Mouse (Mus musculus): ENCODE results near the gene Poc1b. TPM values are rescaled to one million over a fixed set of nuclear protein-coding genes. Genes with fewer than 3 reads are reported as not detected.
A peak's percentile ranks its signal among the peaks of the same experiment; 100 is the strongest.

The Poc1b gene
- polyA plus RNA-seq, 1 experiment from 2014 or later, result 14.9 TPM

DNA sequence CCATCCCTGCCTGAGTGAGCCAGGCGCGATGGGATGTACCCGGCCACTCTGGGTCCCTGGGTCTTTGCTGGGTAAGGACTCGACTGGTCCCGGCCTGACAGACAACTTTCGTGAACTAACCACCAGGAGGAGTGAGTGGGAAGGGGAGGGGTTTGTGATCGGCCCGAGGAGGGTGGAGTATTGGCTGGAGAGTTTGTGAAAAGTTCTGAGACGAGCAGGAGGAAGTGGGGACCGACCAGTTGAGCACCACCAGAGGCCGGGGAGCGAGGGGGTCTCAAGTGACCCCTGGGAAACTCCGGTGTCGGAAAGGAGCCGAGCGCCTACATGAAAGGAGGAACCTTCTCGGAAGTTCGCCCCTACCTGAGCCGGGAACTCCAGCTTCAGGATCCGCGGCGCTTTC is 1.1 kb downstream of the Poc1b start, which contains the start of gene Galnt4:
Galnt4 (plus strand) TSS at position 196 of the 400 bp plus-strand sequence.
- H3K4me2 ChIP-seq (ENCODE audit: low read length), result peak within 1 kb of the TSS; percentile 93
- H3K4me3 ChIP-seq (replicated peaks; ENCODE audit: low read depth, low read length), result peak within 1 kb of the TSS; percentile 92
- WGBS, result under 1% methylated on average over 22 of the region's 22 CpGs
- peak within 1 kb of the TSS; percentile 91 for H3K27ac ChIP-seq (replicated peaks; ENCODE audit: low read depth, low read length)
- peak within 1 kb of the TSS; percentile 90 for H3K9ac ChIP-seq (replicated peaks; ENCODE audit: low read length)
- H3K36me3 ChIP-seq (ENCODE audit: control insufficient read depth, insufficient read depth, low read length), result peaks cover 16% of the 10 kb centered on the region
- no peaks in the 10 kb centered on the region for H3K9me3 ChIP-seq (ENCODE audit: control insufficient read depth, low read length)
- peaks cover 10% of the 10 kb centered on the region for H3K4me1 ChIP-seq (ENCODE audit: control insufficient read depth, insufficient read depth, low read length)
- DNase-seq, result peak; percentile 78
- no peaks in the 10 kb centered on the region for H3K27me3 ChIP-seq (ENCODE audit: control insufficient read depth, insufficient read depth, low read length)
- peak; percentile 74 for ATAC-seq (ENCODE audit: low FRiP score, low TSS enrichment)

DNA sequence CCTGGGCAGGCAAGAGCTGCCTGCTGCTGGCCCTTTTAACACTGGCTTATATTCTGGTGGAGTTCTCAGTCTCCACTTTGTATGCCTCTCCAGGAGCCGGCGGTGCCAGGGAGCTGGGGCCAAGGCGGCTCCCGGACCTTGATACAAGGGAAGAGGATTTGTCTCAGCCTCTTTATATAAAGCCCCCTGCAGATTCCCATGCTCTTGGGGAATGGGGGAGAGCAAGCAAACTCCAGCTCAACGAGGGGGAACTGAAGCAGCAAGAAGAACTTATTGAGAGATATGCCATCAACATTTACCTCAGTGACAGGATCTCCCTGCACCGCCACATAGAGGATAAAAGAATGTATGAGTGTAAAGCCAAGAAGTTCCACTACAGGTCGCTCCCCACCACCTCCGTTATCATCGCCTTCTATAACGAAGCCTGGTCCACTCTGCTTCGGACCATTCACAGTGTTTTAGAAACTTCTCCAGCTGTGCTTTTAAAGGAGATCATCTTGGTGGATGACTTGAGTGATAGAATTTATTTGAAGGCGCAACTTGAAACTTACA is 1.7 kb downstream of the Poc1b start:
- WGBS, result 38% methylated on average over 12 of the region's 12 CpGs
- no peaks in the 10 kb centered on the region for H3K27me3 ChIP-seq (ENCODE audit: control insufficient read depth, insufficient read depth, low read length)
- peak overlapping the region; percentile 93 for H3K4me2 ChIP-seq (ENCODE audit: low read length)
- H3K9ac ChIP-seq (replicated peaks; ENCODE audit: low read length), result peak overlapping the region; percentile 90; the same call in 1 of the 2 replicates
- ATAC-seq (ENCODE audit: low FRiP score, low TSS enrichment) (no peak), DNase-seq (no peak)
- peak overlapping the region; percentile 92 for H3K4me3 ChIP-seq (replicated peaks; ENCODE audit: low read depth, low read length)
- no peak overlapping the region for H3K27ac ChIP-seq (replicated peaks; ENCODE audit: low read depth, low read length)
- H3K36me3 ChIP-seq (ENCODE audit: control insufficient read depth, insufficient read depth, low read length), result peaks cover 16% of the 10 kb centered on the region
- no peaks in the 10 kb centered on the region for H3K9me3 ChIP-seq (ENCODE audit: control insufficient read depth, low read length)
- peaks cover 10% of the 10 kb centered on the region for H3K4me1 ChIP-seq (ENCODE audit: control insufficient read depth, insufficient read depth, low read length)

DNA sequence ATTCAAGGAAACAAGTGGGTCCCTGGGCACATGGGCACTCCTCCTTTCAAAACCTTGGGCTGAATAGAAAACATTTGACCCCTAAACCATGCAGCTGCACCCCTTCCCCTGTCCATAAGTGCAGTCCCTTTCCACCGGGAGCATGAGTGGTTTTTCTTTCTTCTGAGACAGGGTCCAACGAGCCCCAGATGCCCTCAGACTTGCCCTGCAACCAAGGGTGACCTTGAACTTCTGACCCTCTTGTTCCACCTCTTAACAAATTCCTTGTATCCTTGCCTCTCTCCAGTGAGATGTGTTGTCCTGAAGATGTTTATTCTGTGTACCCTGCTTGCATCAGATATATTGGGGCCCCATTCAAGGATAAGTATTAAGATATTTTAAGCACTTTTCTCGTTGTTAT is 6.7 kb downstream of the Poc1b start:
- ATAC-seq (ENCODE audit: low FRiP score, low TSS enrichment), result no peak
- WGBS, result 44% methylated on average over 3 of the region's 3 CpGs
- Histone ChIP-seq H3K9me3 (ENCODE audit: control insufficient read depth, low read length) (no peaks in the 10 kb centered on the region), H3K27ac (replicated peaks; ENCODE audit: low read depth, low read length) (no peak overlapping the region), H3K4me3 (replicated peaks; ENCODE audit: low read depth, low read length) (no peak overlapping the region), H3K27me3 (ENCODE audit: control insufficient read depth, insufficient read depth, low read length) (no peaks in the 10 kb centered on the region), H3K4me2 (ENCODE audit: low read length) (no peak overlapping the region), H3K4me1 (ENCODE audit: control insufficient read depth, insufficient read depth, low read length) (peaks cover 6% of the 10 kb centered on the region), H3K9ac (replicated peaks; ENCODE audit: low read length) (no peak overlapping the region), H3K36me3 (ENCODE audit: control insufficient read depth, insufficient read depth, low read length) (peaks cover 16% of the 10 kb centered on the region)
- no peak for DNase-seq

DNA sequence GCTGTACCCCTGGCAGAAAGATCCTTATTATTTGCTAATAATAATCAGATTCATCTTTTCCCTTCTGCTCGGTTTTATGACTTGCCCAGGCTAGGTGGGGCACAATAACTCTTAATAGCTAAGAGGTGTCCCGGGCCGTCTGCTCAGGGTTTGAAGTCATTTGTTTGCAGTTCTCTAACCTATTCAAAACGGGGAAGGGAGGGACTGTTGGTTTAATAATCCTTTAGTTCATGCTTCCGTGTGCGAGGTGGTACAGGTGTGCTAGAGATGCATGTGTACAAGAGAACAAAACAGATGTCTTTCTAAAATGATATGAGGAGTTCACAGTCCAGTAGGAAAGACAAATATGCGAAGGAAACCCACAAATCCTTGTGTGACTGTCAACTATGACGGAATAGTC is 7.5 kb downstream of the Poc1b start:
- no peak overlapping the region for H3K4me2 ChIP-seq (ENCODE audit: low read length)
- H3K4me3 ChIP-seq (replicated peaks; ENCODE audit: low read depth, low read length), result no peak overlapping the region
- H3K27ac ChIP-seq (replicated peaks; ENCODE audit: low read depth, low read length), result no peak overlapping the region
- 83% methylated on average over 8 of the region's 8 CpGs for WGBS
- DNase-seq (no peak), ATAC-seq (ENCODE audit: low FRiP score, low TSS enrichment) (no peak)
- H3K9ac ChIP-seq (replicated peaks; ENCODE audit: low read length), result no peak overlapping the region
- H3K9me3 ChIP-seq (ENCODE audit: control insufficient read depth, low read length), result no peaks in the 10 kb centered on the region
- peaks cover 3% of the 10 kb centered on the region; the same call in 1 of the 2 replicates for H3K4me1 ChIP-seq (ENCODE audit: control insufficient read depth, insufficient read depth, low read length)
- H3K36me3 ChIP-seq (ENCODE audit: control insufficient read depth, insufficient read depth, low read length), result peaks cover 15% of the 10 kb centered on the region
- no peaks in the 10 kb centered on the region for H3K27me3 ChIP-seq (ENCODE audit: control insufficient read depth, insufficient read depth, low read length)

DNA sequence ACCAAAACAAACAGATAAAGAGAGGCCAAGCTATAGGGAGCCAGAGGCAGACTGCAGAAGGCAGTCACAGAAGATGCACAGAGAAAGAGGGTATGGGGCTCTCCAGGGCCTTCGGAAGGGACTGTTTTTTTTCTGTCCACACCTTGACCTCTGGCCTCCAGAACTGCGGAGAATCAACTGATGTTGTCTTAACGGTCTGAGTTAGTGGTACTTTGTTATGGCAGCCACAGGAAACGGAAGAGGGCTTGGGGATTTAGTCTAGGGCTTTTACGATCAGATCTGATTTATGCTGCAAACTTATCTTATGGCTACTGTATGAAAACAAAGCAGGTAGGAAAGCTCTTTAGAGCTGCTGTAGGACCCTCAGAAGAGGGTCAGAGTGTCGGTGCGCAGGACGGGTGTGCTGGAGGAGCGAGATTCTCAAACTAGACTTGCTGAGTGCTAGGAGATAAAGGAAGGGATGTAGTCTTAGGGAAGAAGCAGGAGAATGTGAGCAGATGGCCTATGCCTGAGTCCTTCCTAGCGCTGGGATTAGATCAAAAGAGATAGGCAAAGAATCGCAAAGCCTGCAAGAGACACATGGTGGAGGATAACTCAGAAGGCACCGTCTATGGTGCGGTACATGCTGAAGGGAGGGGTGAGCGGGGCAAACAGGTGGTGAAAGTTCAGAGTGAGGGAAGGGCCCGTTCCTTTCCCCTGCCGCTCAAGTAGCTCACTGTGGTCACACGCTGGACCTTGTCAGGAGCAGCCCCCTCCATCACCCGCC is 8.8 kb downstream of the Poc1b start:
- WGBS, result 61% methylated on average over 18 of the region's 18 CpGs
- Histone ChIP-seq H3K9ac (replicated peaks; ENCODE audit: low read length) (no peak overlapping the region), H3K27ac (replicated peaks; ENCODE audit: low read depth, low read length) (no peak overlapping the region)

DNA sequence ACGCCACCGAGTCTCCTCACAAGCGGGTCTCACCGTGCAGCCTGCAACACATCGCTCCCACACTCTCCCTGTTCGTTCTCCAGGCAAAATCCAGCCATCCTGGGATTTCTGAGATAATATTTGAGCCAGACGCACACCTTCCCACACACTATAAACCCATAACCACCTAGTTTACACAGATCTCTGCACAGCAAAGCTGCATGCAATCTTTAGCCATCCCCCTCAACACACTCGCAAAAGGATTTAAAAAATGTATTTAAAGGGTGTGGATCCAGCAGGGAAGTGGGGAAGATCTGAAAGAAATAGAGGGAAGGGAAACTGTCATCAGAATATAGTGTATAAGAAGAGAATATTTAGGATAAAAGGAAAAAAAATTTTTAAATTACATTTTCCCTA is 9.4 kb downstream of the Poc1b start:
- Histone ChIP-seq H3K9ac (replicated peaks; ENCODE audit: low read length) (no peak overlapping the region), H3K4me1 (ENCODE audit: control insufficient read depth, insufficient read depth, low read length) (peaks cover 1% of the 10 kb centered on the region; the same call in 1 of the 2 replicates), H3K27ac (replicated peaks; ENCODE audit: low read depth, low read length) (no peak overlapping the region), H3K9me3 (ENCODE audit: control insufficient read depth, low read length) (no peaks in the 10 kb centered on the region), H3K36me3 (ENCODE audit: control insufficient read depth, insufficient read depth, low read length) (no peaks in the 10 kb centered on the region), H3K4me2 (ENCODE audit: low read length) (no peak overlapping the region), H3K27me3 (ENCODE audit: control insufficient read depth, insufficient read depth, low read length) (no peaks in the 10 kb centered on the region), H3K4me3 (replicated peaks; ENCODE audit: low read depth, low read length) (no peak overlapping the region)
- WGBS, result 70% methylated on average over 8 of the region's 8 CpGs
- no peak for ATAC-seq (ENCODE audit: low FRiP score, low TSS enrichment)
- no peak for DNase-seq

More for the DNA sequence above, 8.8 kb downstream of the Poc1b start:
- H3K4me3 ChIP-seq (replicated peaks; ENCODE audit: low read depth, low read length), result no peak overlapping the region
- no peaks in the 10 kb centered on the region for H3K27me3 ChIP-seq (ENCODE audit: control insufficient read depth, insufficient read depth, low read length)
- H3K36me3 ChIP-seq (ENCODE audit: control insufficient read depth, insufficient read depth, low read length), result peaks cover 3% of the 10 kb centered on the region; the same call in 1 of the 2 replicates
- ATAC-seq (ENCODE audit: low FRiP score, low TSS enrichment), result no peak
- no peak overlapping the region for H3K4me2 ChIP-seq (ENCODE audit: low read length)
- peaks cover 3% of the 10 kb centered on the region; the same call in 1 of the 2 replicates for H3K4me1 ChIP-seq (ENCODE audit: control insufficient read depth, insufficient read depth, low read length)
- no peaks in the 10 kb centered on the region for H3K9me3 ChIP-seq (ENCODE audit: control insufficient read depth, low read length)
- DNase-seq, result no peak

DNA sequence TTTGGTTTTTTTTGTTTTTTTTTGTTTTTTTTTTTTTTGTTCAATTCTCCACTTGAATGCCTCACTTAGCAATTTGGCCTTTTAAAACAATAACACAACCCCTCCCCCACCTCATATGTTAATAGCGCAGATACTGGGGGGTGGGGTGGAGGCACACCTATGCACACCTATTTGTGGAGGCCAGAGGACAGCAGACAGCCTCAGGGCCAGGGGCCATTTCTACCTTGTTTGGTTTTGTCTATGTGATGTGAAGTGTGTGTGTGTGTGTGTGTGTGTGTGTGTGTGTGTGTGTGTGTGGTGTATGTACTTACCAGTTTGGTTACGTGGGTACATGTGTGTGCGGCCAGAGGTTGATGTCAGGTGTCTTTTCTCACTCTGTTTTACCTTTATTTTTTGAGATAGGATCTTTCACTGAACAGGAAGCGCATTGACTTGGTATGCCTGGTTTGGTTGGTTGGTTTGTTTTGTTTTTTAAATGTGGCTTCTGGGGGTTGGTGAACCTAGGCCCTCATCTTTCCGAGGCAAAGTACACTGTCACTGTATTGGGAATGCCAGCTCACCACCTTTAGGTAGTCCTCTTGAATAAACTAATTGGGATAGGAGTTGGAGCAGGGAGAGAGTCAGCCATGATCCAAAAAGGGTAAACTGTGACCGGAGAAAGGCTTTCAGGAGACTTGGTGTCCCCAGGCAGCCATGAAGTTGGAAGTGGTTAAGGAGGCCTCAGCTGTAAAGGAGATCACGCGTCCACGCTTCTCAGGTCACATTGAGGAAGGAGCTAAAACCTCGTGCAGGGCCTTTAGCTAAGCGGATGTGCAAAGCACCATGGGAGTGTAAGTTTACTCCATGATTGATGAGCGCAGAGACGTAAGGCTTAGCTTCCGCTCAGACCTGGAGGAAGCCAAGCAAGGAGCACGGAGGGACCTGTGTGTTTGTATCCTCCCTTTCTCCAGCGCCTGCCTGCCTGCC is 10.1 kb downstream of the Poc1b start:
- Histone ChIP-seq H3K9ac (replicated peaks; ENCODE audit: low read length) (no peak overlapping the region), H3K9me3 (ENCODE audit: control insufficient read depth, low read length) (no peaks in the 10 kb centered on the region), H3K27me3 (ENCODE audit: control insufficient read depth, insufficient read depth, low read length) (no peaks in the 10 kb centered on the region), H3K27ac (replicated peaks; ENCODE audit: low read depth, low read length) (no peak overlapping the region), H3K36me3 (ENCODE audit: control insufficient read depth, insufficient read depth, low read length) (no peaks in the 10 kb centered on the region), H3K4me2 (ENCODE audit: low read length) (no peak overlapping the region), H3K4me1 (ENCODE audit: control insufficient read depth, insufficient read depth, low read length) (no peaks in the 10 kb centered on the region), H3K4me3 (replicated peaks; ENCODE audit: low read depth, low read length) (no peak overlapping the region)
- DNase-seq (no peak), ATAC-seq (ENCODE audit: low FRiP score, low TSS enrichment) (no peak)
- 92% methylated on average over 16 of the region's 16 CpGs for WGBS

DNA sequence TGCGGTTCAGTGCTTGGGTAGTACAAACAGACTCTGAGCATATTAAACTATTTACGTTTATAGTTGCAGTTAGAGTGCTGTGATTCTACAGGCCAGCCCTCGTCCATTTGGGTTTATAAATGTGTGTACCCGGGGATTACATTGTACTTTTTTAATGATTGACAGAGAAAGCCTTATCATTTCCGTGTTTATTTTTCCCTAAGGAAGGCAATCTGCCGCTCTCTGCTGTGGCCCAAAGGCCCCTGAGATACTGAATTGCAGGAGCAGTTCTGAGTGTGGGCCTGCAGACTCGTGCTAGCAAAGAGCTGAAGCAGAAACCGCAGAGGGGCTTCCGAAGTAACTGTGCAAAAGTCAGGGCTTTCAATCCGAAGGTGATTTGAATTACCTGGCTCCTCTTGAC is 11.0 kb downstream of the Poc1b start:
- Histone ChIP-seq H3K9me3 (ENCODE audit: control insufficient read depth, low read length) (no peaks in the 10 kb centered on the region), H3K27ac (replicated peaks; ENCODE audit: low read depth, low read length) (no peak overlapping the region), H3K4me1 (ENCODE audit: control insufficient read depth, insufficient read depth, low read length) (no peaks in the 10 kb centered on the region), H3K4me2 (ENCODE audit: low read length) (no peak overlapping the region), H3K9ac (replicated peaks; ENCODE audit: low read length) (no peak overlapping the region), H3K4me3 (replicated peaks; ENCODE audit: low read depth, low read length) (no peak overlapping the region), H3K36me3 (ENCODE audit: control insufficient read depth, insufficient read depth, low read length) (no peaks in the 10 kb centered on the region), H3K27me3 (ENCODE audit: control insufficient read depth, insufficient read depth, low read length) (no peaks in the 10 kb centered on the region)
- ATAC-seq (ENCODE audit: low FRiP score, low TSS enrichment) (no peak), DNase-seq (no peak)
- 89% methylated on average over 10 of the region's 10 CpGs for WGBS

Measured in midbrain, embryonic 14.5 days (tissue).